In the genomic region with DNA sequence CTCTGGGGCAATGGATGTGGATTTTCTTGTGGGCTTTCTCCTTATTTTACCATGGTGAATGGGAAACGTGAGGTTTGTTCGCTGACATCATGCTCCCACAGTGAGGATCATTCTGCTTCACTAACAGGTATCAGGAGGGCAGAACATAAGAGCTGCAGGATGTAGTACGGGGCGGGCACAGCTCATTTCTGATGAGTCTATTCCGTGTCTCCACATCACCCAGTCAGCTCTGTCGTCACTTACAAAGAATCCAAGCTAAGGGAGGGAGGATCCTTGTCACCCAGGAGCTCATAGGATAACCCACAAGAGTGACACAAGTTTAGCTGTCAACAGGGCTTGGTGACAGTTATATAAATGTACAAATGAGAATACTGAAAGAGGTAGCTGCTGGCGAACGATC, we compare ENCODE assay signal across 24 mouse cellular contexts.
DNase-seq lines count a peak whose midpoint lies in the region; ATAC-seq and TF ChIP-seq lines count a peak whose summit lies in the region.
"Had no signal": no experiment of that assay in that cellular context is flagged by ENCODE, and none has a peak within 500 bp of the region (broad histone marks: within the 10 kb centered on the region; RNA-seq: fewer than 3 reads in every experiment).

No protein-coding gene starts in this region.

- H3K27me3 ChIP-seq in heart, embryonic 13.5 days (replicated peaks): peaks cover 65% of the 10 kb centered on the region
- peaks cover 9% of the 10 kb centered on the region; the same call in 1 of the 2 replicates for H3K27me3 ChIP-seq in heart, postnatal 0 days (ENCODE audit: control insufficient read depth, insufficient read depth, low read length)
- H3K27me3 ChIP-seq: intestine, embryonic 15.5 days had no signal

- no peak overlapping the region for H3K4me3 ChIP-seq in heart, embryonic 13.5 days
- no peak overlapping the region for H3K4me3 ChIP-seq in heart, postnatal 0 days (ENCODE audit: low read depth, low read length)
- H3K4me3 ChIP-seq: forebrain, embryonic 10.5 days; forebrain, embryonic 13.5 days; hindbrain, embryonic 10.5 days; hindbrain, embryonic 13.5 days; intestine, embryonic 15.5 days had no signal

- H3K4me1 ChIP-seq in heart, embryonic 13.5 days: peaks cover 19% of the 10 kb centered on the region
- H3K4me1 ChIP-seq in heart, postnatal 0 days (ENCODE audit: control insufficient read depth, insufficient read depth): no peaks in the 10 kb centered on the region

- no peak for TF ChIP-seq CTCF in heart, postnatal 0 days (IDR thresholded peaks at IDR 0.05; ENCODE audit: low read depth)

- no peak for TF ChIP-seq EP300 in heart, postnatal 0 days (IDR thresholded peaks at IDR 0.05; ENCODE audit: low read depth)

- DNase-seq in heart, adult 11 months: peak; percentile 55
- no peak for DNase-seq in heart, adult 8-10 months (ENCODE audit: low spot score)
- no peak for DNase-seq in heart, postnatal 4 days
- DNase-seq in heart, postnatal 0 days (ENCODE audit: low spot score): no peak
- no peak for DNase-seq in heart, adult 9 months (ENCODE audit: low spot score in 2 of 2)
- peak; percentile 6 for DNase-seq in MN1 (ENCODE audit: low spot score)
- DNase-seq: adrenal gland, postnatal 10 days; adrenal gland, postnatal 36 days; cerebellum, adult 18-20 months; cerebellum, adult 9-10 months; cerebellum, postnatal 14 days; gastrocnemius, postnatal 10 days; gastrocnemius, postnatal 36 days; heart, postnatal 14 days; kidney, adult 11 months had no signal

- no peak overlapping the region for H3K9ac ChIP-seq in heart, embryonic 13.5 days
- H3K9ac ChIP-seq in heart, postnatal 0 days (replicated peaks; ENCODE audit: low read depth, low read length): no peak overlapping the region
- H3K9ac ChIP-seq: forebrain, embryonic 13.5 days; hindbrain, embryonic 13.5 days; intestine, embryonic 15.5 days had no signal

- no peak overlapping the region for H3K27ac ChIP-seq in heart, embryonic 13.5 days (replicated peaks)
- no peak overlapping the region for H3K27ac ChIP-seq in heart, postnatal 0 days (ENCODE audit: low read depth)
- H3K27ac ChIP-seq: forebrain, embryonic 10.5 days; forebrain, embryonic 13.5 days; hindbrain, embryonic 13.5 days; intestine, embryonic 15.5 days had no signal

- no peaks in the 10 kb centered on the region for H3K9me3 ChIP-seq in heart, embryonic 13.5 days
- no peaks in the 10 kb centered on the region for H3K9me3 ChIP-seq in heart, postnatal 0 days (replicated peaks; ENCODE audit: control insufficient read depth, low read length)
- H3K9me3 ChIP-seq: forebrain, embryonic 10.5 days; forebrain, embryonic 13.5 days; hindbrain, embryonic 10.5 days; hindbrain, embryonic 13.5 days; intestine, embryonic 15.5 days had no signal

- ATAC-seq in heart, embryonic 13.5 days (ENCODE audit: extremely low read depth, insufficient number of reproducible peaks, low FRiP score, low TSS enrichment): no peak; the same call in 1 of the 2 replicates
- peak; percentile 60 for ATAC-seq in heart, postnatal 0 days (ENCODE audit: insufficient read depth, low read depth)
- ATAC-seq: forebrain, embryonic 13.5 days; forebrain, embryonic 16.5 days; hindbrain, embryonic 16.5 days; intestine, embryonic 15.5 days; Patski had no signal

- H3K4me2 ChIP-seq in heart, embryonic 13.5 days: 0 out of 2 replicates have a peak overlapping the region, but pooled peaks have one; percentile 9
- H3K4me2 ChIP-seq in heart, postnatal 0 days (ENCODE audit: low read depth, low read length): no peak overlapping the region
- H3K4me2 ChIP-seq: forebrain, embryonic 13.5 days; hindbrain, embryonic 13.5 days; intestine, embryonic 15.5 days had no signal

- H3K36me3 ChIP-seq in heart, embryonic 13.5 days: no peaks in the 10 kb centered on the region
- H3K36me3 ChIP-seq in heart, postnatal 0 days (replicated peaks; ENCODE audit: control insufficient read depth, insufficient read depth, low read length): no peaks in the 10 kb centered on the region
- H3K36me3 ChIP-seq: forebrain, embryonic 10.5 days; hindbrain, embryonic 10.5 days; hindbrain, embryonic 13.5 days; intestine, embryonic 15.5 days had no signal

- 39% methylated on average over 8 of the region's 8 CpGs for WGBS in heart, embryonic 13.5 days
- WGBS in heart, postnatal 0 days: 31% methylated on average over 8 of the region's 8 CpGs

Comparison
In these comparisons a context has a peak if more than half of its experiments do, and no peak if none do; other contexts are left out.
1. DNase-seq: peak in heart, adult 11 months (single experiment) and MN1 (single experiment); none in heart, adult 8-10 months (single experiment), heart, postnatal 4 days (single experiment), heart, postnatal 0 days (single experiment) and heart, adult 9 months (0 of 2).